ENCODE assay signal across 18 mouse cellular contexts in the genomic region with DNA sequence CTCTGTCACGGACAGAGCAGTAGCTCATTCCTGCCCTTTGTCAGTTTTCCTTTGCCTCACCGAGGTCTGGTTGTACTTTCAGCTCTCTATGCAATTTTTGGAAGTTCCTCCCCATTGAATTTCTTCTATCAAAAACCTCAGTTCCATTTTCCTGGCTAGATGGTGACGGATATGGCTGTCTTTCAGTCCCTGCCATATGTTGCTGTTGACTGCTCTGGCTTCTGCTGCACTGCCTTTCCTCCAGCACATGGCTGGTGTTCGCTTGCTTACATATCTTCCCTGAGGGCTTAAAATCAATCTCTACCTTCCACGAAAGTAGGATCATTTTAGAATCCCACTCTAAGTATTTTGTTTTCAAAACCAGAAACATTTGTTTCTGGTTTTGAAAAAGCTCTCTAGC. TPM values are rescaled to one million over a fixed set of nuclear protein-coding genes. Genes with fewer than 3 reads are reported as not detected.
"Had no signal": no experiment of that assay in that cellular context is flagged by ENCODE, and none has a peak within 500 bp of the region (broad histone marks: within the 10 kb centered on the region; RNA-seq: fewer than 3 reads in every experiment).

No protein-coding gene starts in this region.

- ATAC-seq: lung, postnatal 0 days; midbrain, embryonic 15.5 days had no signal

- DNase-seq: kidney, postnatal 14 days; lung, adult 2 months; lung, postnatal 36 days; thymus, postnatal 4 days had no signal

- H3K9me3 ChIP-seq: kidney, embryonic 15.5 days; limb, embryonic 10.5 days; liver, embryonic 15.5 days; midbrain, embryonic 15.5 days; neural tube, embryonic 12.5 days had no signal

- H3K36me3 ChIP-seq: kidney, embryonic 15.5 days; limb, embryonic 10.5 days; liver, embryonic 15.5 days; midbrain, embryonic 15.5 days; neural tube, embryonic 12.5 days had no signal

- H3K9ac ChIP-seq: kidney, embryonic 15.5 days; liver, embryonic 15.5 days; midbrain, embryonic 15.5 days; neural tube, embryonic 12.5 days had no signal

- H3K4me2 ChIP-seq: kidney, embryonic 15.5 days; liver, embryonic 11.5 days; liver, embryonic 15.5 days; midbrain, embryonic 15.5 days; neural tube, embryonic 12.5 days had no signal

- H3K4me3 ChIP-seq: kidney, embryonic 15.5 days; left cerebral cortex, adult 2 months; limb, embryonic 10.5 days; liver, embryonic 15.5 days; midbrain, embryonic 15.5 days; neural tube, embryonic 12.5 days had no signal

- H3K27ac ChIP-seq: kidney, embryonic 15.5 days; left cerebral cortex, adult 2 months; limb, embryonic 10.5 days; liver, embryonic 15.5 days; midbrain, embryonic 15.5 days; neural tube, embryonic 12.5 days; stomach, postnatal 0 days had no signal

- H3K27me3 ChIP-seq: kidney, embryonic 15.5 days; liver, embryonic 15.5 days; midbrain, embryonic 15.5 days; neural tube, embryonic 12.5 days had no signal

- H3K4me1 ChIP-seq: liver, embryonic 15.5 days; midbrain, embryonic 15.5 days had no signal

RNA-seq across cellular contexts. Expression of gene Spz1, which starts 16.5 kb away (rescaled TPM):
- total RNA-seq: left cerebral cortex, adult 2 months; left cerebral cortex, postnatal 14 days; megakaryocyte progenitor cell, adult 5-6 weeks; neutrophil, adult 5-6 weeks had no signal
- polyA plus RNA-seq: kidney, embryonic 15.5 days; large intestine, adult 2 months; limb, embryonic 10.5 days; limb, embryonic 14.5 days; liver, embryonic 11.5 days; liver, embryonic 15.5 days; lung, adult 2 months; lung, postnatal 0 days; midbrain, embryonic 15.5 days; neural tube, embryonic 12.5 days; stomach, postnatal 0 days had no signal
